Mouse (Mus musculus): ENCODE data around the gene Anapc15-ps. TPM values are rescaled to one million over a fixed set of nuclear protein-coding genes. Genes with fewer than 3 reads are reported as not detected.

The Anapc15-ps gene
- polyA plus RNA-seq, 1 experiment from 2014 or later: 0.98 TPM

DNA sequence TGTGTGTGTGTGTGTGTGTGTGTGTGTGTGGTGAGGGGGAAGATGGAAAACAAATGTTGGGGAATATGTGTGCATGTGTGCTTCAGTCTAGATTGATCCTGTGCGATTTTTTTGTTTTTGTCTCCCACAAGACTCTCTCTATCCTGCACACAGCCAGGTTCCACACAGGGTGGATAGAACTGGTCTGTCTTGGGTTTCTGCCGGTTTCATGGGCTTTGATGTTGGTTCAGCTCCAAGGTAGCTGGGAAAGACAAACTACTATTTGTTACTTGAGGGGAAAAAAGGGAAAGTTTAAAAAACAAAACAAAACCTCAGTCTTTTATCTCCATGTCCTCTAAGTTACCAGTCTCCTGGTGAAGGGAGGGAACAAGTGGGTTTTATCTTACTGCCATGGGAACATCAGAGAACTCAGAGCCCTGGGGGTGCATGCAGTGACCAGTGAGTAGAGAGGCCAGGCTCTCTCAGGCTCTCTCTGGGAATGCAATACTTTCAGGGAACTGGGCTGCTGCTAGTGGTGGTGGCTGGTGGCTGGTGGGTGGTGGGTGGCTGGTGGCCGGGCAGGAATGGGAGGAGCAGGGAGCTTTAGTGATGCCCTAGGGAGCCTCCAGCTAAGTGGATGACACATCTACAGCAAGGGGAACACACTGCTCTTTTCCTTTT is 5.8 kb downstream of the Anapc15-ps start:
- 89% methylated on average over 3 of the region's 3 CpGs for WGBS (ENCODE audit: missing documents)
- no peaks in the 10 kb centered on the region for H3K79me2 ChIP-seq (ENCODE audit: inconsistent target)

GRCm38 (mm10) chr10:95666791-95667190 is 6.5 kb downstream of the Anapc15-ps start:
- no peak overlapping the region for H3K27ac ChIP-seq
- H3K79me2 ChIP-seq (ENCODE audit: inconsistent target): no peaks in the 10 kb centered on the region
- 94% methylated on average over 2 of the region's 2 CpGs for WGBS (ENCODE audit: missing documents)
- no peak overlapping the region for H3K4me3 ChIP-seq (ENCODE audit: inconsistent target)
- no peaks in the 10 kb centered on the region for H3K36me3 ChIP-seq (ENCODE audit: inconsistent target)

More for the DNA sequence above, 5.8 kb downstream of the Anapc15-ps start:
- no peaks in the 10 kb centered on the region for H3K36me3 ChIP-seq (ENCODE audit: inconsistent target)
- no peak overlapping the region for H3K4me3 ChIP-seq (ENCODE audit: inconsistent target)
- no peak overlapping the region for H3K27ac ChIP-seq

- H3K36me3 ChIP-seq (ENCODE audit: inconsistent target): no peaks in the 10 kb centered on the region
- 90% methylated on average over 11 of the region's 11 CpGs for WGBS (ENCODE audit: missing documents)
- no peaks in the 10 kb centered on the region for H3K79me2 ChIP-seq (ENCODE audit: inconsistent target)
- H3K4me3 ChIP-seq (ENCODE audit: inconsistent target): no peak overlapping the region
- H3K27ac ChIP-seq: no peak overlapping the region
Observed at GRCm38 (mm10) chr10:95665426-95665990, 7.7 kb downstream of the Anapc15-ps start.

GRCm38 (mm10) chr10:95664613-95665012 is 8.6 kb downstream of the Anapc15-ps start:
- Histone ChIP-seq H3K4me3 (ENCODE audit: inconsistent target) (no peak overlapping the region), H3K36me3 (ENCODE audit: inconsistent target) (no peaks in the 10 kb centered on the region), H3K27ac (no peak overlapping the region), H3K79me2 (ENCODE audit: inconsistent target) (no peaks in the 10 kb centered on the region)
- 95% methylated on average over 3 of the region's 3 CpGs for WGBS (ENCODE audit: missing documents)

GRCm38 (mm10) chr10:95660356-95660755 is 12.9 kb downstream of the Anapc15-ps start:
- WGBS (ENCODE audit: missing documents): 89% methylated on average over 6 of the region's 6 CpGs
- no peak overlapping the region for H3K4me3 ChIP-seq (ENCODE audit: inconsistent target)
- H3K27ac ChIP-seq: no peak overlapping the region
- H3K36me3 ChIP-seq (ENCODE audit: inconsistent target): no peaks in the 10 kb centered on the region
- H3K79me2 ChIP-seq (ENCODE audit: inconsistent target): no peaks in the 10 kb centered on the region

DNA sequence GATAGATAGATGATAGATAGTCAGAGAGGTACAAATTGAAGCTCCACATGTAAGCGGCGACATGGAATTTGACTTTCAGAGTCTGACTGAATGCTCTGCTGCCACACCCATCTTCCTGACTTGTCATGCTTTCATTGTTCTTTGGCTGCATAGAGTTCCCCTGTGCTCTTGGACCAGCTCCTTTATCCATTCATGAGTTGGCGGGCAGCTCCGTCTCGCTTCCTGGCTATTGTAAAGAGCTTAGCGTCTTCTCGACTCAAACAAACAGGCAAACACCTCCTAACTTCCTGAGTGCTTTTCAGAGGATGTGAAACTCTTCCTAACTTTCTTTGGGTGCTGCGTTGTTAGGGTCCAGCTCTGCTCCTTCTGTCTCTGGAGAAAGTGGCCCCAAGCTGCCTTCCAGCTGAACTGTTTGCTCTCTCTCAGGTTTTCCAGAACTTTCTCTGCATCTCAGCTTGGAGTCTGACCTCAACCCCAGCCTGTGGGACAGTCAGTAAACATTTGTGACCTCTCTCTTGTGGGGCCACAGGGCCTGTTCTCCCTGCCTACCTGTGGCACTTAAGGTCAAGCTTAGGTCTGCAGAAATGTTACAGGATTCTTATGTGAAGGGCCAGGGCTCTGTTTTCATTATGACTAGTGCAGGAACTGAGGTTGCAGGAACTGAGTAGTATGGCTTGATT is 13.6 kb downstream of the Anapc15-ps start:
- 75% methylated on average over 8 of the region's 8 CpGs for WGBS (ENCODE audit: missing documents)
- no peak overlapping the region for H3K27ac ChIP-seq
- no peaks in the 10 kb centered on the region for H3K79me2 ChIP-seq (ENCODE audit: inconsistent target)
- H3K36me3 ChIP-seq (ENCODE audit: inconsistent target): no peaks in the 10 kb centered on the region
- no peak overlapping the region for H3K4me3 ChIP-seq (ENCODE audit: inconsistent target)

GRCm38 (mm10) chr10:95658836-95659343 is 14.4 kb downstream of the Anapc15-ps start:
- WGBS (ENCODE audit: missing documents): 82% methylated on average over 6 of the region's 6 CpGs
- Histone ChIP-seq H3K27ac (no peak overlapping the region), H3K36me3 (ENCODE audit: inconsistent target) (no peaks in the 10 kb centered on the region)

GRCm38 (mm10) chr10:95656236-95657225 is 16.7 kb downstream of the Anapc15-ps start:
- Histone ChIP-seq H3K36me3 (ENCODE audit: inconsistent target) (no peaks in the 10 kb centered on the region), H3K4me3 (ENCODE audit: inconsistent target) (no peak overlapping the region), H3K79me2 (ENCODE audit: inconsistent target) (no peaks in the 10 kb centered on the region), H3K27ac (no peak overlapping the region)
- 94% methylated on average over 9 of the region's 10 CpGs for WGBS (ENCODE audit: missing documents)

More at GRCm38 (mm10) chr10:95658836-95659343, 14.4 kb downstream of the Anapc15-ps start:
- Histone ChIP-seq H3K79me2 (ENCODE audit: inconsistent target) (no peaks in the 10 kb centered on the region), H3K4me3 (ENCODE audit: inconsistent target) (no peak overlapping the region)

GRCm38 (mm10) chr10:95652131-95652530 is 21.1 kb downstream of the Anapc15-ps start:
- Histone ChIP-seq H3K79me2 (ENCODE audit: inconsistent target) (no peaks in the 10 kb centered on the region), H3K36me3 (ENCODE audit: inconsistent target) (no peaks in the 10 kb centered on the region), H3K27ac (no peak overlapping the region), H3K4me3 (ENCODE audit: inconsistent target) (no peak overlapping the region)
- 92% methylated on average over 5 of the region's 5 CpGs for WGBS (ENCODE audit: missing documents)

GRCm38 (mm10) chr10:95648326-95648888 is 24.8 kb downstream of the Anapc15-ps start:
- WGBS (ENCODE audit: missing documents): 94% methylated on average over 11 of the region's 11 CpGs

GRCm38 (mm10) chr10:95647128-95647527 is 26.1 kb downstream of the Anapc15-ps start:
- H3K4me3 ChIP-seq (ENCODE audit: inconsistent target): no peak overlapping the region
- H3K27ac ChIP-seq: no peak overlapping the region
- 26% methylated on average over 9 of the region's 9 CpGs for WGBS (ENCODE audit: missing documents)
- no peaks in the 10 kb centered on the region for H3K36me3 ChIP-seq (ENCODE audit: inconsistent target)
- no peaks in the 10 kb centered on the region for H3K79me2 ChIP-seq (ENCODE audit: inconsistent target)

More at GRCm38 (mm10) chr10:95648326-95648888, 24.8 kb downstream of the Anapc15-ps start:
- H3K4me3 ChIP-seq (ENCODE audit: inconsistent target): no peak overlapping the region
- no peaks in the 10 kb centered on the region for H3K36me3 ChIP-seq (ENCODE audit: inconsistent target)
- no peak overlapping the region for H3K27ac ChIP-seq
- no peaks in the 10 kb centered on the region for H3K79me2 ChIP-seq (ENCODE audit: inconsistent target)

- H3K27ac ChIP-seq: no peak overlapping the region
- H3K79me2 ChIP-seq (ENCODE audit: inconsistent target): no peaks in the 10 kb centered on the region
- no peaks in the 10 kb centered on the region for H3K36me3 ChIP-seq (ENCODE audit: inconsistent target)
- no peak overlapping the region for H3K4me3 ChIP-seq (ENCODE audit: inconsistent target)
- WGBS (ENCODE audit: missing documents): 95% methylated on average over 10 of the region's 10 CpGs
Observed at GRCm38 (mm10) chr10:95646576-95646975, 26.7 kb downstream of the Anapc15-ps start.

DNA sequence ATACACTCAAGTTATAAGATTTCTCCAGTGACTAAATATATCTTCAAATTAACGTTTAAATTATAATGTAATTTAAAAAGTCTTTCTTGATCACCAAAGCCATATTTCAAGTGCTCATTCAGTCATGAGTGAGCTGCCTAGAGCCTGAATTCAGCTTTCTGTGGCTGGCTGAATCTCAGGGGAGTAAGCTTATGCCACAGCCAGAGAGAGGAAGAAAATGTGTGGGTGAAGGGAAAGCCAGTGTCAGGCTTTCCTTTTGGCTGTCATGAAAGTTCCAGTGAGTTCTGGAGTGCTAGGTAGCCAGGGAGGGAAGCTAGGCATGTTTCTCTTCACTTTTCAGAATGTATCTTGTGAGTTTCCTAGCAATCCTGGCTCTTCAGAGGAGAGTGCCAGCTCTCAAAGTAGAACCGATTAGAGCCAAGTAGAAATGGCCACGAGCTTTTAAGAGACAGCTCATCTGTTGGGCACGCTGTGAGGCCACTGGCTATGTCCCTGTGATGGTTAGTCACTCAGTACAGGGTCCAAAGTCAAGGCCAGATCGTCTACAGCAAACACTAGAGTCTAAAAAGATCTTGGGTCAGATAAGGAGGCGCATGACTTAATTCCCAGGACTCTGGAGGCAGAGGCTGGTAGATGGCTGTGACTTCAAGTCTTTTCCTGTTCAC is 29.4 kb downstream of the Anapc15-ps start:
- H3K27ac ChIP-seq: no peak overlapping the region
- no peak overlapping the region for H3K4me3 ChIP-seq (ENCODE audit: inconsistent target)
- WGBS (ENCODE audit: missing documents): 77% methylated on average over 6 of the region's 6 CpGs
- no peaks in the 10 kb centered on the region for H3K79me2 ChIP-seq (ENCODE audit: inconsistent target)
- H3K36me3 ChIP-seq (ENCODE audit: inconsistent target): no peaks in the 10 kb centered on the region

Data from macrophage (primary cell).